Mouse (Mus musculus): Measurements from ENCODE around the gene Ofcc1. TPM values are rescaled to one million over a fixed set of nuclear protein-coding genes. Genes with fewer than 3 reads are reported as not detected.

The Ofcc1 gene
- polyA plus RNA-seq, 1 experiment from 2014 or later = not detected

GRCm38 (mm10) chr13:40267546-40267945 lies 93.7 kb downstream of the Ofcc1 start:
- H3K9me3 ChIP-seq (ENCODE audit: low read length) = no peaks in the 10 kb centered on the region
- H3K27ac ChIP-seq (ENCODE audit: low read length) = no peak overlapping the region
- no peak overlapping the region for H3K4me3 ChIP-seq (ENCODE audit: low read depth, low read length)
- no peak overlapping the region for H3K4me2 ChIP-seq (replicated peaks; ENCODE audit: low read depth, low read length)
- DNase-seq (ENCODE audit: low spot score) (no peak), ATAC-seq (no peak)
- TF ChIP-seq EP300 (IDR thresholded peaks at IDR 0.05) (no peak), CTCF (IDR thresholded peaks at IDR 0.05) (no peak)
- no peak overlapping the region for H3K9ac ChIP-seq (replicated peaks; ENCODE audit: low read depth)
- H3K27me3 ChIP-seq (replicated peaks; ENCODE audit: insufficient read depth, low read length) = no peaks in the 10 kb centered on the region
- no peaks in the 10 kb centered on the region for H3K36me3 ChIP-seq (ENCODE audit: insufficient read depth, low read length)
- no peaks in the 10 kb centered on the region for H3K4me1 ChIP-seq (ENCODE audit: insufficient read depth, low read depth, low read length)
- WGBS = 87% methylated on average over 9 of the region's 9 CpGs

GRCm38 (mm10) chr13:40263087-40263807 lies 98.0 kb downstream of the Ofcc1 start:
- ATAC-seq (no peak), DNase-seq (ENCODE audit: low spot score) (no peak)
- H3K9ac ChIP-seq (replicated peaks; ENCODE audit: low read depth) = no peak overlapping the region
- H3K27me3 ChIP-seq (replicated peaks; ENCODE audit: insufficient read depth, low read length) = no peaks in the 10 kb centered on the region
- H3K4me2 ChIP-seq (replicated peaks; ENCODE audit: low read depth, low read length) = no peak overlapping the region
- H3K36me3 ChIP-seq (ENCODE audit: insufficient read depth, low read length) = no peaks in the 10 kb centered on the region
- H3K27ac ChIP-seq (ENCODE audit: low read length) = no peak overlapping the region
- H3K4me1 ChIP-seq (ENCODE audit: insufficient read depth, low read depth, low read length) = no peaks in the 10 kb centered on the region
- 63% methylated on average over 16 of the region's 16 CpGs for WGBS
- TF ChIP-seq CTCF (IDR thresholded peaks at IDR 0.05) (no peak), EP300 (IDR thresholded peaks at IDR 0.05) (no peak)
- no peak overlapping the region for H3K4me3 ChIP-seq (ENCODE audit: low read depth, low read length)
- H3K9me3 ChIP-seq (ENCODE audit: low read length) = no peaks in the 10 kb centered on the region

- no peaks in the 10 kb centered on the region for H3K27me3 ChIP-seq (replicated peaks; ENCODE audit: insufficient read depth, low read length)
- H3K4me2 ChIP-seq (replicated peaks; ENCODE audit: low read depth, low read length) = no peak overlapping the region
- H3K4me3 ChIP-seq (ENCODE audit: low read depth, low read length) = no peak overlapping the region
- no peaks in the 10 kb centered on the region for H3K4me1 ChIP-seq (ENCODE audit: insufficient read depth, low read depth, low read length)
- H3K9me3 ChIP-seq (ENCODE audit: low read length) = no peaks in the 10 kb centered on the region
- H3K27ac ChIP-seq (ENCODE audit: low read length) = no peak overlapping the region
- H3K36me3 ChIP-seq (ENCODE audit: insufficient read depth, low read length) = no peaks in the 10 kb centered on the region
- ATAC-seq (no peak), DNase-seq (ENCODE audit: low spot score) (no peak)
- WGBS = 72% methylated on average over 5 of the region's 5 CpGs
- H3K9ac ChIP-seq (replicated peaks; ENCODE audit: low read depth) = no peak overlapping the region
- TF ChIP-seq CTCF (IDR thresholded peaks at IDR 0.05) = no peak
- TF ChIP-seq EP300 (IDR thresholded peaks at IDR 0.05) = no peak
Observed at GRCm38 (mm10) chr13:40258757-40259156, 102.5 kb downstream of the Ofcc1 start.

- H3K4me1 ChIP-seq (ENCODE audit: insufficient read depth, low read depth, low read length) = no peaks in the 10 kb centered on the region
- 0 out of 2 replicates have a peak overlapping the region, but pooled peaks have one; percentile 8 for H3K4me2 ChIP-seq (replicated peaks; ENCODE audit: low read depth, low read length)
- no peak overlapping the region for H3K4me3 ChIP-seq (ENCODE audit: low read depth, low read length)
- H3K27me3 ChIP-seq (replicated peaks; ENCODE audit: insufficient read depth, low read length) = no peaks in the 10 kb centered on the region
- 40% methylated on average over 6 of the region's 6 CpGs for WGBS
- ATAC-seq (peak; percentile 80), DNase-seq (ENCODE audit: low spot score) (peak; percentile 77)
- H3K9me3 ChIP-seq (ENCODE audit: low read length) = no peaks in the 10 kb centered on the region
- H3K27ac ChIP-seq (ENCODE audit: low read length) = no peak overlapping the region
- H3K36me3 ChIP-seq (ENCODE audit: insufficient read depth, low read length) = no peaks in the 10 kb centered on the region
- TF ChIP-seq CTCF (IDR thresholded peaks at IDR 0.05) = no peak
- peak; percentile 63; the same call in 1 of the 2 replicates for TF ChIP-seq EP300 (IDR thresholded peaks at IDR 0.05)
- H3K9ac ChIP-seq (replicated peaks; ENCODE audit: low read depth) = no peak overlapping the region
Observed at GRCm38 (mm10) chr13:40243821-40244220, 117.4 kb downstream of the Ofcc1 start.

- Histone ChIP-seq H3K4me3 (ENCODE audit: low read depth, low read length) (no peak overlapping the region), H3K36me3 (ENCODE audit: insufficient read depth, low read length) (no peaks in the 10 kb centered on the region), H3K27ac (ENCODE audit: low read length) (no peak overlapping the region), H3K27me3 (replicated peaks; ENCODE audit: insufficient read depth, low read length) (no peaks in the 10 kb centered on the region), H3K9me3 (ENCODE audit: low read length) (no peaks in the 10 kb centered on the region), H3K9ac (replicated peaks; ENCODE audit: low read depth) (no peak overlapping the region), H3K4me1 (ENCODE audit: insufficient read depth, low read depth, low read length) (no peaks in the 10 kb centered on the region), H3K4me2 (replicated peaks; ENCODE audit: low read depth, low read length) (no peak overlapping the region)
- no peak for ATAC-seq
- WGBS = 59% methylated on average over 3 of the region's 3 CpGs
- TF ChIP-seq CTCF (IDR thresholded peaks at IDR 0.05) (no peak), EP300 (IDR thresholded peaks at IDR 0.05) (no peak)
- DNase-seq (ENCODE audit: low spot score) = no peak
Observed at GRCm38 (mm10) chr13:40236356-40236755, 124.9 kb downstream of the Ofcc1 start.

GRCm38 (mm10) chr13:40208314-40208713 lies 152.9 kb downstream of the Ofcc1 start:
- Histone ChIP-seq H3K36me3 (ENCODE audit: insufficient read depth, low read length) (no peaks in the 10 kb centered on the region), H3K4me2 (replicated peaks; ENCODE audit: low read depth, low read length) (no peak overlapping the region), H3K4me1 (ENCODE audit: insufficient read depth, low read depth, low read length) (no peaks in the 10 kb centered on the region), H3K4me3 (ENCODE audit: low read depth, low read length) (no peak overlapping the region), H3K27me3 (replicated peaks; ENCODE audit: insufficient read depth, low read length) (no peaks in the 10 kb centered on the region), H3K9ac (replicated peaks; ENCODE audit: low read depth) (no peak overlapping the region), H3K27ac (ENCODE audit: low read length) (no peak overlapping the region), H3K9me3 (ENCODE audit: low read length) (no peaks in the 10 kb centered on the region)
- TF ChIP-seq CTCF (IDR thresholded peaks at IDR 0.05) (no peak), EP300 (IDR thresholded peaks at IDR 0.05) (no peak)
- DNase-seq (ENCODE audit: low spot score) = no peak
- no peak for ATAC-seq
- WGBS = 77% methylated on average over 9 of the region's 9 CpGs
